Mouse (Mus musculus): Measurements from ENCODE around the gene Haus7.

DNA sequence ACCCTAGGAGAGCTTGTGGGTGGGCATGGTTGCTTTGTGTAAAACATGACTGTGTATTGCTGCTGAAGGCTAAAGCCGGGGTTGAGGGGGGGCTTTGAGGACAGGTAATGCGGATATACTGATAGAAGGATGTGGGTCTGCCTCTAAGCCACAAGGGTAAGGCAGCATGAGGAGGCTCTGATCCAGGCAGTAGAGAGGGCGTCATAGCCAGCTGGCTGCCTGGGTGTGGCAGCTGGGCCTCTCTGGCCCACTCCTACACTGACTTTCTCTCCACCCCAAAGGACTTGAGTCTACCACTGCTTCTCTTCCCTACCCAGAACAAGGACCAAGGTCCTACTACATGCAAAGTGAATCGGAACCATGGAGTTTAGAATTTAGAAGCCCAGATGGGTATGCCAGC, 26.0 kb upstream of the Haus7 start:
- TF ChIP-seq CTCF (IDR thresholded peaks at IDR 0.05; ENCODE audit: insufficient read depth, low read depth, low read length) = no peak
- no peak for TF ChIP-seq POLR2A (IDR thresholded peaks at IDR 0.05; ENCODE audit: insufficient read depth, low read depth, low read length)
